Mouse (Mus musculus) forebrain, postnatal 0 days (tissue): ENCODE results near the gene Spg21. TPM values are rescaled to one million over a fixed set of nuclear protein-coding genes. Genes with fewer than 3 reads are reported as not detected.
A peak's percentile ranks its signal among the peaks of the same experiment; 100 is the strongest.

Experiments used
- ATAC-seq: fragments of 200-750 bp; cut with Nextera tagmentation; 2 replicates; pipeline ENCODE4 v1.8.0; 2017; ENCODE audit warnings: mild to moderate bottlenecking, moderate library complexity
- DNase-seq: peaks from one replicate; pipeline ENCODE4 v3.0.0-alpha.2; 2015
- H3K27ac ChIP-seq: fragments of 300-500 bp; sonication (generic); 2 replicates; pipeline ENCODE4 v1.5.1; 2014; ENCODE audit warnings: low read depth, mild to moderate bottlenecking, antibody characterized with exemption, low read length, moderate library complexity, mixed read lengths
- H3K27me3 ChIP-seq: fragments of 300-500 bp; sonication (generic); 2 replicates; pipeline ENCODE4 v1.6.1; 2014; ENCODE audit warnings: mild to moderate bottlenecking, low read length, mixed read lengths; ENCODE audit not compliant: insufficient read depth
- H3K36me3 ChIP-seq: fragments of 300-500 bp; sonication (generic); 2 replicates; pipeline ENCODE4 v1.6.1; 2014; ENCODE audit warnings: mild to moderate bottlenecking, moderate library complexity; ENCODE audit not compliant: insufficient read depth
- H3K4me1 ChIP-seq: fragments of 300-500 bp; sonication (generic); 2 replicates; pipeline ENCODE4 v1.6.1; 2014; ENCODE audit warnings: antibody characterized with exemption; ENCODE audit not compliant: insufficient read depth
- H3K4me2 ChIP-seq: fragments of 300-500 bp; sonication (generic); 2 replicates; pipeline ENCODE4 v1.6.1; 2014; ENCODE audit warnings: low read depth, mild to moderate bottlenecking, moderate library complexity
- H3K4me3 ChIP-seq: fragments of 300-500 bp; sonication (generic); 2 replicates; pipeline ENCODE4 v1.5.1; 2014; ENCODE audit warnings: low read depth, low read length, mixed read lengths
- H3K9ac ChIP-seq: fragments of 300-500 bp; sonication (generic); 2 replicates; pipeline ENCODE4 v1.6.1; 2014; ENCODE audit warnings: mild to moderate bottlenecking
- H3K9me3 ChIP-seq: fragments of 300-500 bp; sonication (generic); 2 replicates; pipeline ENCODE4 v1.6.1; 2016; ENCODE audit warnings: low read length
- CTCF ChIP-seq: sonication (generic); IDR thresholded peaks from 2 replicates; pipeline ENCODE4 v1.5.1; 2016; ENCODE audit warnings: antibody characterized with exemption, control low read depth, low read depth
- WGBS: fragments of 180-500 bp; shearing (Covaris S2); extraction: QIAGEN DNeasy Blood & Tissue Kit; methylation state at CpG from one replicate; pipeline ENCODE4 v1.1.7; 2014; 5-methylcytosine and 5-hydroxymethylcytosine counted together
- polyA plus RNA-seq: library from polyadenylated mRNA; unstranded; fragments of >200 nt; fragmentation: Nextera tagmentation; extraction: Ambion mirVana; gene quantifications from 2 replicates; pipeline ENCODE4 v1.2.1, GENCODE M21; 2015
- total RNA-seq: library from RNA; depleted of rRNA; stranded (reverse); fragments of >200 nt; gene quantifications from 2 replicates; pipeline ENCODE4 v1.2.3, GENCODE M21; 2014

Gene Spg21
- total and polyA plus RNA-seq, 2 experiments from 2014 or later = 62.0 to 121 TPM

- no peak overlapping the region for H3K27ac ChIP-seq
- 77% methylated on average over 11 of the region's 11 CpGs for WGBS
- no peaks in the 10 kb centered on the region for H3K9me3 ChIP-seq
- no peak for TF ChIP-seq CTCF
- H3K27me3 ChIP-seq = no peaks in the 10 kb centered on the region
- no peaks in the 10 kb centered on the region for H3K4me1 ChIP-seq
- peaks cover 54% of the 10 kb centered on the region for H3K36me3 ChIP-seq
- DNase-seq (no peak), ATAC-seq (no peak)
- no peak overlapping the region for H3K4me2 ChIP-seq
- H3K4me3 ChIP-seq = no peak overlapping the region
- peak overlapping the region; percentile 14; the same call in 1 of the 2 replicates for H3K9ac ChIP-seq
Observed at GRCm38 (mm10) chr9:65467686-65468085, 6.9 kb downstream of the Spg21 start.

GRCm38 (mm10) chr9:65472769-65473168 lies 12.0 kb downstream of the Spg21 start:
- peaks cover 67% of the 10 kb centered on the region for H3K36me3 ChIP-seq
- no peak for ATAC-seq

DNA sequence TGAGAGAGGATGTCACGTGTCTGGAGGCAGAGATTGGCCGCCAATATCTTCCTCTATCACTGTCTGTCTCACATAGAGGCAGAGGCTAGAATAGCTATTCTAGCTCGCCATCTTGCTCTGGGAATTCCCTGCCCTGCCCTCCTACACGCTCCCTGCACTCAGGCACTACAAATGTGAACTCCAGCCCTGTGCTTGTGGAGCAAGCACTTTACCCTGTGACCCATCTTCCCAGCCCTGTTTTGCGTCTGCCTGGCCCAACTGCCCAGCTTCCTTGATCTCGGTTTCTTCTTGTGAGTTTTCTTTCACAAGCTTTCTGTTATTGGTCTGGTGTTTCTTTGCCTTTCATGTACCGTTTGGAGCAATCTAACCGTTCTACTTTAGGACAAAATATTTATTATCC lies 18.4 kb downstream of the Spg21 start:
- ATAC-seq = no peak
- Histone ChIP-seq H3K4me3 (no peak overlapping the region), H3K27me3 (no peaks in the 10 kb centered on the region), H3K9ac (no peak overlapping the region), H3K9me3 (no peaks in the 10 kb centered on the region), H3K4me2 (no peak overlapping the region), H3K4me1 (no peaks in the 10 kb centered on the region), H3K27ac (no peak overlapping the region), H3K36me3 (peaks cover 84% of the 10 kb centered on the region)
- no peak for DNase-seq
- 89% methylated on average over 8 of the region's 8 CpGs for WGBS
- TF ChIP-seq CTCF = no peak

More at GRCm38 (mm10) chr9:65472769-65473168, 12.0 kb downstream of the Spg21 start:
- no peaks in the 10 kb centered on the region for H3K4me1 ChIP-seq
- WGBS = 90% methylated on average over 4 of the region's 4 CpGs
- DNase-seq = no peak
- no peaks in the 10 kb centered on the region for H3K27me3 ChIP-seq
- H3K4me2 ChIP-seq = no peak overlapping the region
- H3K9ac ChIP-seq = no peak overlapping the region
- TF ChIP-seq CTCF = no peak
- H3K4me3 ChIP-seq = no peak overlapping the region
- H3K27ac ChIP-seq = no peak overlapping the region
- no peaks in the 10 kb centered on the region for H3K9me3 ChIP-seq

DNA sequence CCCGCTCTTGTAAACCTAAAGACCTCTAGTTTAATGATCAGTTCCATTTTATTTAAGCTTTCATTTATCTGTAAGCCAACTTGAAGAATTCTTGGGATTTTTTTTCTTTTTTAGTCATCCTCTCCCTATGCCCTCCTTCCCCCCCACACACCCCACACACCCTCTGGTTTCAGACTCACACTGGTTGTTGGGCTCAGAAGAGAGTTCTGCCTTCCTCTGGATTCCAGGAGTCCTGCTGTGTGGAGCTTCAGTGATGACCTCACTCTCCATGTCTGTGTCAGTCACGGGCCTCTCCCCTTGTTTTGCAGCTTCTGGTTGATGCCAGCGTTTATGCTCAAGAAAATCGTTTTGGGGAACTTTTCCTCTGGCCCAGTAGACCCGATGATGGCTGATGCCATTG lies 19.3 kb downstream of the Spg21 start:
- no peaks in the 10 kb centered on the region for H3K27me3 ChIP-seq
- no peak for DNase-seq
- WGBS = 90% methylated on average over 5 of the region's 5 CpGs

DNA sequence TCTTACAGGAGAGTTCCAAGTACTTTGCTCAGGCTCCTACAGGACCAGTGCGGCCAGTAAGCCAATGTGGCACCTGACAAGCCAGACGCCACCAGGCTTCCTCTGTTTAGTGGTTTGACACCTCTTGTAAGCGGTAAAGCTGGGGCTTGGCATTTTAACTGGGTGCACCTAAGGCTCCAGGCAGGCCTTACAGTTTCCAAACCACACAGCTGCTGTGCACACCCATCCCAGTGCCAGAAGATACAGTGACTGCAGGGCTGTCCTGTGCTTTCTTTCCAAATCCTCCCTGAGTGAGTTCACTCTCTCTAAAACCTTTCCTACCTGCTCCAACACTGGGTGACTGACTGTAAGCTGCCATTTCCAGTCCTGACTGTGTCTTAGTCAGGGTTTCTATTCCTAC lies 30.7 kb downstream of the Spg21 start:
- Histone ChIP-seq H3K4me3 (no peak overlapping the region), H3K27me3 (no peaks in the 10 kb centered on the region), H3K4me2 (no peak overlapping the region), H3K4me1 (no peaks in the 10 kb centered on the region), H3K9me3 (no peaks in the 10 kb centered on the region), H3K36me3 (peaks cover 19% of the 10 kb centered on the region), H3K9ac (no peak overlapping the region), H3K27ac (no peak overlapping the region)
- ATAC-seq (no peak), DNase-seq (no peak)
- WGBS = 93% methylated on average over 3 of the region's 3 CpGs
- no peak for TF ChIP-seq CTCF

More for the DNA sequence above, 19.3 kb downstream of the Spg21 start:
- no peak overlapping the region for H3K4me2 ChIP-seq
- no peak overlapping the region for H3K9ac ChIP-seq
- peaks cover 84% of the 10 kb centered on the region for H3K36me3 ChIP-seq
- no peaks in the 10 kb centered on the region for H3K9me3 ChIP-seq
- TF ChIP-seq CTCF = no peak
- no peak overlapping the region for H3K4me3 ChIP-seq
- H3K27ac ChIP-seq = no peak overlapping the region
- no peaks in the 10 kb centered on the region for H3K4me1 ChIP-seq
- ATAC-seq = no peak

- H3K4me3 ChIP-seq = no peak overlapping the region
- no peak overlapping the region for H3K4me2 ChIP-seq
- no peak overlapping the region for H3K9ac ChIP-seq
- no peaks in the 10 kb centered on the region for H3K9me3 ChIP-seq
- no peak for DNase-seq
- WGBS = 88% methylated on average over 2 of the region's 2 CpGs
- no peaks in the 10 kb centered on the region for H3K27me3 ChIP-seq
- peaks cover 12% of the 10 kb centered on the region for H3K36me3 ChIP-seq
- H3K4me1 ChIP-seq = no peaks in the 10 kb centered on the region
- H3K27ac ChIP-seq = no peak overlapping the region
- ATAC-seq = no peak
- no peak for TF ChIP-seq CTCF
Observed at GRCm38 (mm10) chr9:65492351-65492750, 31.6 kb downstream of the Spg21 start.

DNA sequence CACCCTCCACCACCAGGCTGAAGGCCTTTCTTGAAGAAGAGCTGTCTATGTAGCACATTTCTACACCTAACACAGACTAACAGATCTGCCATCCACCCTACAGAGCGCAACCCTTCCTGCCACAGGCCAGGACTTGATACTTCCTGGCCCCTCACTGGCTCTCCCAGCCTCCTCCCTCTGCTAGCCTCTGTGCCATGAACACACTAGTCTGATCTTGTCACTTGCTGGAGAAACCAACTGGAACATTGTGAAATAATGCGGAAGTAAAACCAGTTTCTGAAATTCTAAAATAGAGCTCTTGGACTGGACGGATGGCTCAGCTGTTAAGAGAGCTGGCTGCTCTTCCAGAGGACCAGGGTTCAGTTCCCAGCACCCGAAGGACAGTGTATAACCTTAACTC lies 32.1 kb downstream of the Spg21 start:
- no peaks in the 10 kb centered on the region for H3K27me3 ChIP-seq
- H3K36me3 ChIP-seq = peaks cover 7% of the 10 kb centered on the region; the same call in 1 of the 2 replicates
- no peak overlapping the region for H3K27ac ChIP-seq
- ATAC-seq (no peak), DNase-seq (no peak)
- TF ChIP-seq CTCF = no peak
- H3K9ac ChIP-seq = no peak overlapping the region
- no peak overlapping the region for H3K4me3 ChIP-seq
- no peaks in the 10 kb centered on the region for H3K4me1 ChIP-seq
- H3K4me2 ChIP-seq = no peak overlapping the region
- H3K9me3 ChIP-seq = no peaks in the 10 kb centered on the region
- 92% methylated on average over 4 of the region's 4 CpGs for WGBS

DNA sequence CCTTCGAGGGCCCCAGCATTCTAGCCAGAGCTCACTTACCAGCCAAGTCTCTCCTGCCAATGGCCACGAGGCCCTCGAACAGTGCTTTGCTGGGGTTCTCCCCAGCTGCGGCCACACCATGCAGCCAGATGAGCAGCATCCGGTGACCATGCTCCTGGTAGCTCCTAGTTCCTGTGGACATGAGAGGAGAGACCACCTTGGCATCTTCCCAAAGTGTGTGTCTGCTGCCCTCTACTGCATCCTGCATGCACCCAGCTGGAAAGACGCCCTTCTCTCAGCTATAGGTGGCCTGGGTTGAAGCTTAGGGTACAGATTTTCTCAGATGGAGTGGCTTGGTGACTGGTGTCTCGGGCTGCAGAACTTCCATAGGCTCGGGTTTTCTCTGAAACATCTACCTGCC lies 41.4 kb downstream of the Spg21 start:
- WGBS = 54% methylated on average over 8 of the region's 8 CpGs
- H3K27ac ChIP-seq = no peak overlapping the region
- H3K4me2 ChIP-seq = no peak overlapping the region
- no peaks in the 10 kb centered on the region for H3K9me3 ChIP-seq
- no peak overlapping the region for H3K4me3 ChIP-seq
- TF ChIP-seq CTCF = peak; percentile 59
- H3K36me3 ChIP-seq = no peaks in the 10 kb centered on the region
- H3K4me1 ChIP-seq = no peaks in the 10 kb centered on the region
- DNase-seq = peak; percentile 14
- H3K27me3 ChIP-seq = no peaks in the 10 kb centered on the region
- H3K9ac ChIP-seq = no peak overlapping the region
- ATAC-seq = no peak
